Mouse (Mus musculus) lung, embryonic 14.5 days (tissue): ENCODE results near the gene 0610030E20Rik. TPM values are rescaled to one million over a fixed set of nuclear protein-coding genes. Genes with fewer than 3 reads are reported as not detected.

Experiments
- ATAC-seq: fragments of 200-750 bp; cut with Nextera tagmentation; 2 replicates; pipeline ENCODE4 v1.8.0; 2017; ENCODE audit warnings: mild to moderate bottlenecking, moderate TSS enrichment, moderate library complexity; ENCODE audit not compliant: insufficient read depth
- DNase-seq: peaks from one replicate; pipeline ENCODE4 v3.0.0-alpha.2; 2015
- H3K27ac ChIP-seq: fragments of 300-500 bp; sonication (generic); 2 replicates; pipeline ENCODE4 v1.5.1; 2014; ENCODE audit warnings: low read depth, mild to moderate bottlenecking, moderate library complexity
- H3K27me3 ChIP-seq: fragments of 300-500 bp; sonication (generic); 2 replicates; pipeline ENCODE4 v1.6.1; 2014; ENCODE audit warnings: low read length, control low read depth; ENCODE audit not compliant: insufficient read depth
- H3K36me3 ChIP-seq: fragments of 300-500 bp; sonication (generic); 2 replicates; pipeline ENCODE4 v1.6.1; 2014; ENCODE audit warnings: control low read depth; ENCODE audit not compliant: insufficient read depth
- H3K4me1 ChIP-seq: fragments of 300-500 bp; sonication (generic); 2 replicates; pipeline ENCODE4 v1.6.1; 2014; ENCODE audit warnings: antibody characterized with exemption, control low read depth; ENCODE audit not compliant: insufficient read depth
- H3K4me2 ChIP-seq: fragments of 300-500 bp; sonication (generic); 2 replicates; pipeline ENCODE4 v1.6.1; 2014; ENCODE audit warnings: mild to moderate bottlenecking
- H3K4me3 ChIP-seq: fragments of 300-500 bp; sonication (generic); 2 replicates; pipeline ENCODE4 v1.5.1; 2014; ENCODE audit warnings: low read depth, low read length
- H3K9ac ChIP-seq: fragments of 300-500 bp; sonication (generic); 2 replicates; pipeline ENCODE4 v1.6.1; 2014
- H3K9me3 ChIP-seq: fragments of 300-500 bp; sonication (generic); 2 replicates; pipeline ENCODE4 v1.6.1; 2016; ENCODE audit warnings: low read depth, low read length, control low read depth
- CTCF ChIP-seq: IDR thresholded peaks from 2 replicates; pipeline ENCODE4 v1.5.1; 2016; ENCODE audit warnings: antibody characterized with exemption, low read depth
- WGBS: fragments of 180-500 bp; shearing (Covaris S2); extraction: QIAGEN DNeasy Blood & Tissue Kit; methylation state at CpG from one replicate; pipeline ENCODE4 v1.1.7; 2014; 5-methylcytosine and 5-hydroxymethylcytosine counted together
- polyA plus RNA-seq: library from polyadenylated mRNA; unstranded; fragments of >200 nt; fragmentation: Nextera tagmentation; extraction: Ambion mirVana; gene quantifications from 2 replicates; pipeline ENCODE4 v1.2.1, GENCODE M21; 2014

0610030E20Rik gene
- polyA plus RNA-seq, 1 experiment from 2014 or later = 25.5 TPM

- WGBS = 62% methylated on average over 10 of the region's 10 CpGs
- H3K36me3 ChIP-seq = peaks cover 31% of the 10 kb centered on the region
- peak overlapping the region; percentile 69 for H3K4me2 ChIP-seq
- H3K27me3 ChIP-seq = no peaks in the 10 kb centered on the region
- 0 out of 2 replicates have a peak overlapping the region, but pooled peaks have one; percentile 94 for H3K27ac ChIP-seq
- peak overlapping the region; percentile 92 for H3K4me3 ChIP-seq
- ATAC-seq = no peak
- peaks cover 13% of the 10 kb centered on the region; the same call in 1 of the 2 replicates for H3K4me1 ChIP-seq
- peak overlapping the region; percentile 90 for H3K9ac ChIP-seq
- no peak for DNase-seq
- no peaks in the 10 kb centered on the region for H3K9me3 ChIP-seq
- TF ChIP-seq CTCF = no peak
Measured at GRCm38 (mm10) chr6:72348411-72348810, 1.3 kb downstream of the 0610030E20Rik start.

- Histone ChIP-seq H3K4me1 (peaks cover 9% of the 10 kb centered on the region; the same call in 1 of the 2 replicates), H3K9ac (no peak overlapping the region), H3K4me2 (no peak overlapping the region), H3K27ac (no peak overlapping the region), H3K27me3 (no peaks in the 10 kb centered on the region), H3K4me3 (no peak overlapping the region), H3K9me3 (no peaks in the 10 kb centered on the region), H3K36me3 (peaks cover 31% of the 10 kb centered on the region)
- WGBS = 91% methylated on average over 2 of the region's 2 CpGs
- TF ChIP-seq CTCF = no peak
- no peak for DNase-seq
- ATAC-seq = no peak
Measured at GRCm38 (mm10) chr6:72350214-72350613, 3.1 kb downstream of the 0610030E20Rik start.

GRCm38 (mm10) chr6:72352636-72353405 lies 5.7 kb downstream of the 0610030E20Rik start:
- peaks cover 32% of the 10 kb centered on the region for H3K36me3 ChIP-seq
- no peak overlapping the region for H3K9ac ChIP-seq
- H3K4me1 ChIP-seq = peaks cover 9% of the 10 kb centered on the region; the same call in 1 of the 2 replicates
- H3K27me3 ChIP-seq = no peaks in the 10 kb centered on the region
- no peak for TF ChIP-seq CTCF
- peak overlapping the region; percentile 48; the same call in 1 of the 2 replicates for H3K27ac ChIP-seq
- no peak overlapping the region for H3K4me3 ChIP-seq
- WGBS = 42% methylated on average over 5 of the region's 5 CpGs
- no peak for ATAC-seq
- H3K9me3 ChIP-seq = no peaks in the 10 kb centered on the region
- H3K4me2 ChIP-seq = peak overlapping the region; percentile 33
- DNase-seq = peak; percentile 88

- DNase-seq (no peak), ATAC-seq (no peak)
- Histone ChIP-seq H3K36me3 (peaks cover 36% of the 10 kb centered on the region), H3K4me1 (peaks cover 6% of the 10 kb centered on the region; the same call in 1 of the 2 replicates), H3K9me3 (no peaks in the 10 kb centered on the region), H3K4me2 (no peak overlapping the region), H3K27me3 (no peaks in the 10 kb centered on the region), H3K4me3 (no peak overlapping the region), H3K27ac (no peak overlapping the region), H3K9ac (no peak overlapping the region)
- TF ChIP-seq CTCF = no peak
- WGBS = 68% methylated on average over 1 of the region's 1 CpGs
Measured at GRCm38 (mm10) chr6:72354025-72354424, 6.9 kb downstream of the 0610030E20Rik start.

- Histone ChIP-seq H3K36me3 (peaks cover 35% of the 10 kb centered on the region), H3K27me3 (no peaks in the 10 kb centered on the region), H3K27ac (no peak within 1 kb of the TSS), H3K4me3 (peak within 1 kb of the TSS; percentile 61), H3K4me1 (peaks cover 6% of the 10 kb centered on the region; the same call in 1 of the 2 replicates), H3K9ac (peak within 1 kb of the TSS; percentile 60), H3K9me3 (no peaks in the 10 kb centered on the region), H3K4me2 (peak within 1 kb of the TSS; percentile 95)
- peak; percentile 53 for TF ChIP-seq CTCF
- ATAC-seq (peak; percentile 92), DNase-seq (peak; percentile 90)
- under 1% methylated on average over 70 of the region's 71 CpGs for WGBS
Measured at GRCm38 (mm10) chr6:72355066-72355911, 8.2 kb downstream of the 0610030E20Rik start, which contains the start of gene Tmem150a. Tmem150a (plus strand) TSS chr6:72355447.

- Histone ChIP-seq H3K4me3 (peak overlapping the region; percentile 61), H3K9ac (peak overlapping the region; percentile 60), H3K27me3 (no peaks in the 10 kb centered on the region), H3K4me2 (peak overlapping the region; percentile 95), H3K4me1 (peaks cover 6% of the 10 kb centered on the region; the same call in 1 of the 2 replicates), H3K9me3 (no peaks in the 10 kb centered on the region), H3K27ac (no peak overlapping the region), H3K36me3 (peaks cover 31% of the 10 kb centered on the region)
- ATAC-seq (no peak), DNase-seq (no peak)
- TF ChIP-seq CTCF = no peak
- 29% methylated on average over 8 of the region's 8 CpGs for WGBS
Measured at GRCm38 (mm10) chr6:72356001-72356532, 8.9 kb downstream of the 0610030E20Rik start.
